Mouse (Mus musculus) hindbrain, postnatal 0 days (tissue): ENCODE measurements at regions not wholly inside any gene's neighbourhood (a gene's known extent, or its start where the extent isn't known, plus 50 kb on each side); places are given as distances from the start of the nearest gene placed in this dataset.
A peak's percentile ranks its signal among the peaks of the same experiment; 100 is the strongest.
"Not testable (repeated sequence)": the region's sequence is repeated elsewhere in the genome, so short reads cannot be mapped to it uniquely, and the experiment has no call there.

ENCODE experiments used
- ATAC-seq: fragments of 200-750 bp; cut with Nextera tagmentation; 2 replicates; pipeline ENCODE4 v1.8.0; 2017; ENCODE audit warnings: mild to moderate bottlenecking, moderate TSS enrichment, moderate library complexity
- DNase-seq: peaks from one replicate; pipeline ENCODE4 v3.0.0-alpha.2; 2015; ENCODE audit warnings: low spot score
- H3K27ac ChIP-seq: fragments of 300-500 bp; sonication (generic); 2 replicates; pipeline ENCODE4 v1.5.1; 2014; ENCODE audit warnings: mild to moderate bottlenecking
- H3K27me3 ChIP-seq: fragments of 300-500 bp; sonication (generic); 2 replicates; pipeline ENCODE4 v1.6.1; 2014; ENCODE audit warnings: low read length, mixed read lengths; ENCODE audit not compliant: insufficient read depth
- H3K36me3 ChIP-seq: fragments of 300-500 bp; sonication (generic); 2 replicates; pipeline ENCODE4 v1.6.1; 2014; ENCODE audit warnings: low read length, mixed read lengths; ENCODE audit not compliant: insufficient read depth
- H3K4me1 ChIP-seq: fragments of 300-500 bp; sonication (generic); 2 replicates; pipeline ENCODE4 v1.6.1; 2014; ENCODE audit warnings: antibody characterized with exemption, low read length, mixed read lengths; ENCODE audit not compliant: insufficient read depth
- H3K4me2 ChIP-seq: fragments of 300-500 bp; sonication (generic); 2 replicates; pipeline ENCODE4 v1.6.1; 2014; ENCODE audit warnings: low read depth, mild to moderate bottlenecking, low read length, moderate library complexity, mixed read lengths
- H3K4me3 ChIP-seq: fragments of 300-500 bp; sonication (generic); 2 replicates; pipeline ENCODE4 v1.5.1; 2014; ENCODE audit warnings: low read length
- H3K9ac ChIP-seq: fragments of 300-500 bp; sonication (generic); replicated peaks from 2 replicates; pipeline ENCODE4 v1.6.1; 2014; ENCODE audit warnings: mild to moderate bottlenecking, low read length, moderate library complexity, mixed read lengths
- H3K9me3 ChIP-seq: fragments of 300-500 bp; sonication (generic); 2 replicates; pipeline ENCODE4 v1.6.1; 2016; ENCODE audit warnings: low read length, mixed read lengths
- CTCF ChIP-seq: IDR thresholded peaks from 2 replicates; pipeline ENCODE4 v1.5.1; 2016; ENCODE audit warnings: antibody characterized with exemption, control low read depth, low read depth
- WGBS: fragments of 180-500 bp; shearing (Covaris S2); extraction: QIAGEN DNeasy Blood & Tissue Kit; methylation state at CpG from one replicate; pipeline ENCODE4 v1.1.7; 2014; 5-methylcytosine and 5-hydroxymethylcytosine counted together

DNA sequence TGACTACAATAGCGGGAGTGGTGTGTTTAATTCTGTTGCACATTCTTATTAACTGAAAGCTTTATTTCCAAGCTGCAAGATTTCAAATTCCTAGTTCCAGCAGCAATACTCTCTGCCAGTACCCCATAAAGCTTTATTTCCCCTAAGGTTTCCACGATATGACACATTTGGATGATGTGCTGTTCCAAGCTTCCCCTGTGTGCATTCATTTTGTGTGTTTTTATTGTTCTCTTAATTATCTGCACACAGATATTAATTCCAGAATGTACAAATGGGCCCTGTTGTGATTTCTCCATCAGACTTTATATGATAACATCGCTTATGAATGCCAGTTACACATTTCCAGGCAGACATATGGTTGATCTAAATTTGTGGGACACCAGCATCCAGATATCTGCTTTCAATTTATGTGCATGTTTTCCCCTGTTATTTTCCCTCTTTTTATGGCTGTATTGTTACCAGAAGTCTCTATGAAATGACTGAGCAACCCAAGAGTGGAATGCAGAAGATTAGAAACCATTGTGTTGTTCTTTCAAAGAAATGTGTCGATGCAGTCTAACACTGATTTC is 312.4 kb upstream of the 1700008P02Rik start:
- TF ChIP-seq CTCF, result no peak
- Histone ChIP-seq H3K27ac (no peak overlapping the region), H3K4me1 (no peaks in the 10 kb centered on the region), H3K27me3 (no peaks in the 10 kb centered on the region), H3K4me2 (no peak overlapping the region), H3K9ac (no peak overlapping the region), H3K9me3 (no peaks in the 10 kb centered on the region), H3K4me3 (no peak overlapping the region), H3K36me3 (no peaks in the 10 kb centered on the region)
- WGBS, result 76% methylated on average over 4 of the region's 4 CpGs
- ATAC-seq (no peak), DNase-seq (peak; percentile 3)

DNA sequence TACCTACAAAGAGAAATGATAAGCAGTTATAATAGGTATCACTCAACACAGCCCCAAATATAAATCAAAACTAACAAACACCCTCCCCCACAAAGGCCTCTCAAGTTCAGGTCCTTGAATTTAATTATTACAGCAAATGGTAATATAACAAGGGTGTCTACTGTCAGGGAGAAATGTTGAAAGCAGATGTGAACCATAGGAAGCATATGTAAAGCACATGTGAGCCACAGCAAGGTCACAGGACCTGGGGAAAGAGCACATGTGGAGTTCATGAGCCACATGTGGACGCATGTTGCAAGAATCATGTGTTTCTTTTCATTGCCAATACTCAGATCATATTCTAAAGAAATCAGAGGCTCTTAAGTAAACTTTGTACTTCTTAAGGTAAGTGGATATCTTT is 306.5 kb upstream of the 1700008P02Rik start:
- TF ChIP-seq CTCF, result no peak

DNA sequence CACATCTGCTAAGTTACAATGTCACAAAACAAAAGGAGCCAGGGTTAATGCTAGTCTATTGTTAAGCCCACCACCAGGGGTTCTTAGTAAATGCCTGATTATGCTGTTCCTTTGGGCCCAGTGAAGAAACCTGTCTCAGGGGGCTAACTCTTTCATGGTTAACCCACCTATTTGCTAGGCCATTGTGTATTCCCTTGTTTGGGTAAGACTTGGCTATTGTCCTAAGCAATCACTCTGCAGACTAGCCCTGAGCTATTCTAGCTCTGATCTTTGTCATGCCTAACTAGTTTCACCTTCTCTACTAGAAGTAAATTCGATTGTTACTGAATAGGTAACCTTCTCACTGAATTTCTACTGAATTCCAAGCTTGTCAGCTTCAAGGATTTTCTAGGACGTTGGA is 302.4 kb upstream of the 1700008P02Rik start:
- not testable (repeated sequence) for H3K27me3 ChIP-seq, H3K4me1 ChIP-seq, H3K36me3 ChIP-seq, DNase-seq, H3K9me3 ChIP-seq, H3K9ac ChIP-seq, H3K4me3 ChIP-seq, ATAC-seq, H3K4me2 ChIP-seq, H3K27ac ChIP-seq
- WGBS, result 44% methylated on average over 2 of the region's 2 CpGs

More for the DNA sequence above, 306.5 kb upstream of the 1700008P02Rik start:
- Histone ChIP-seq H3K4me1 (no peaks in the 10 kb centered on the region), H3K27ac (no peak overlapping the region), H3K9ac (no peak overlapping the region), H3K36me3 (no peaks in the 10 kb centered on the region), H3K4me2 (no peak overlapping the region), H3K27me3 (no peaks in the 10 kb centered on the region), H3K9me3 (no peaks in the 10 kb centered on the region), H3K4me3 (no peak overlapping the region)
- no peak for DNase-seq
- ATAC-seq, result no peak
- WGBS, result 83% methylated on average over 1 of the region's 1 CpGs

DNA sequence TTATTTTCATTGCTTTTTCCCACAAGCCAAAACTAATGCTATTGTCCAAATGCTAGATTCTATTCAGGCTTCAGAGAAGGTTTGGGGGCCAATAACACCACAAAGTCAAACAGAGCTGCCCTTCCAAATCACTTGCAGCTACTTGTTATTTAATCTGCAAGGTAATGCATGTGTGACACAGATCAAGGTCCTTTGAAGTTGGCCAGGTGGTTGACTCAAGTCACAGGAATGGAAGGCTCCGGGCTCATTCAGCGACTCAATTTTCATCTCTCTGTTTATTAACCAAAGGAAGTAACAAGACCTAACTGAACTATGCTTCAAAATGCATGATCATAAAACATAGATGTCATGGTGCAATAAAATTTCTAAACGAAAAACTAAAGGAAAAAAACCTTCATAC is 300.0 kb upstream of the 1700008P02Rik start:
- Histone ChIP-seq H3K9ac (no peak overlapping the region), H3K4me3 (no peak overlapping the region), H3K4me2 (no peak overlapping the region), H3K9me3 (no peaks in the 10 kb centered on the region), H3K27ac (no peak overlapping the region), H3K36me3 (no peaks in the 10 kb centered on the region), H3K27me3 (no peaks in the 10 kb centered on the region), H3K4me1 (no peaks in the 10 kb centered on the region)
- TF ChIP-seq CTCF, result no peak
- WGBS, result 89% methylated on average over 3 of the region's 3 CpGs
- ATAC-seq (no peak), DNase-seq (no peak)

DNA sequence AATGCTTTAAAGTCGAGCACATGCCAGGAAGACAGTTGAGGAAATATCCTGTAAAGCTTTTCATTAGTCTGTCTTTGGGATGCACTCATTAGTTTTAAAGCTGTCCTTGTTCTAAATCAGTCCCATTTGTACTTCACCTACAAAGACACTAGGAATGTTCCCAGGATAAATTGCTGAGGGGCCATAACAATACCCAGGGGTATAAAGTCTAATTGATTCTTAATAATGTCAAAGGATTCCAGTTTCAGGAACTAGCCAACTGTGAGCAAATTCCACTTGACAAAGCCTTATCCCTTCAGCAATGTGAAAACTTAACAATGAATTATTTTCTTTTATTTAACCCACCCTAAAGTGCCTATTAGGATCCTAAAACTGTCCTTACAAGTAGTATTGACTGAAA is 267.7 kb upstream of the 1700008P02Rik start:
- no peak for TF ChIP-seq CTCF
- Histone ChIP-seq H3K4me2 (no peak overlapping the region), H3K9me3 (no peaks in the 10 kb centered on the region), H3K27ac (no peak overlapping the region), H3K4me3 (no peak overlapping the region), H3K36me3 (no peaks in the 10 kb centered on the region), H3K4me1 (no peaks in the 10 kb centered on the region), H3K27me3 (no peaks in the 10 kb centered on the region), H3K9ac (no peak overlapping the region)
- DNase-seq, result no peak
- WGBS, result 43% methylated on average over 1 of the region's 1 CpGs
- no peak for ATAC-seq

DNA sequence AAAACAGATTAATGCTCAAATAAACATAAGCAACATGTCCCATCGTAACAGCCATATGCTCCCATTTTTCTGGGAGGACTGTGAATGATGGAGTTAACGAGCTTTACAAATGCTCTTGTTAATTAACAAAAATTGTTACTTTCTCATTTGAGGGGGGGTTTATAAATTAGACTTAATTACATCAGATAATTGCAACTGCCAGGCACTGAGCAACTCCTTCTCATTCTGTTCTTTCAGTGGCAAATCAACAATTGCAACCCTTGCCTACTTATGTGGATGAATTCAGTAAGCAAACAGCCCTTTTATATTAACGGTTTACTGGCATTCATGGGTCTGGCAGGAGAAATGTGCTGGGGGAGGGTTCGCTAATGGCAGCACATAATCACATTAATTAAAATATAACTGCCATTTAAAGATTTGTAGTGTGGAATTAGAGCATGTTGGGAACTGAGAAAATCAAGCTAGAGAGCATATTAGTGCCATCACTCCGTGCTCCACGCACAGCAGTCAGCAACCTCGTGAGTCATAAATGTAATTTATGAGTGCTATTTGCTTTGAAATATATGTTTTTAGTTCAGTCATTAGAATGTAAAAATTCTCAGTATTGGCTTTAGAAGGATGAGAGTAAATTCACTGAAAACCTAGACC is 266.9 kb upstream of the 1700008P02Rik start:
- H3K4me3 ChIP-seq, result no peak overlapping the region
- DNase-seq (peak; percentile 12), ATAC-seq (peak; percentile 53)
- no peak overlapping the region for H3K27ac ChIP-seq
- no peaks in the 10 kb centered on the region for H3K27me3 ChIP-seq
- H3K9ac ChIP-seq, result no peak overlapping the region
- 53% methylated on average over 7 of the region's 7 CpGs for WGBS
- no peak for TF ChIP-seq CTCF
- H3K9me3 ChIP-seq, result no peaks in the 10 kb centered on the region
- H3K4me1 ChIP-seq, result no peaks in the 10 kb centered on the region
- no peaks in the 10 kb centered on the region for H3K36me3 ChIP-seq
- H3K4me2 ChIP-seq, result no peak overlapping the region
